Mouse (Mus musculus) cerebellum, postnatal 10 days (tissue): ENCODE data around the gene 2410015M20Rik.
A peak's percentile ranks its signal among the peaks of the same experiment; 100 is the strongest.
"Not testable (repeated sequence)": the region's sequence is repeated elsewhere in the genome, so short reads cannot be mapped to it uniquely, and the experiment has no call there.

Experiments used
- DNase-seq, 2 experiments: peaks; one replicate each; pipeline ENCODE4 v3.0.0; 2021; ENCODE audit warnings: mixed read lengths in 2 of 2

The 2410015M20Rik gene

GRCm38 (mm10) chr17:56613236-56613844, 3.8 kb upstream of the 2410015M20Rik start, which contains the start of gene Rpl36:
TSS of gene Rpl36 (plus strand) at chr17:56613416.
- peak; percentile 98 to 99 for DNase-seq

DNA sequence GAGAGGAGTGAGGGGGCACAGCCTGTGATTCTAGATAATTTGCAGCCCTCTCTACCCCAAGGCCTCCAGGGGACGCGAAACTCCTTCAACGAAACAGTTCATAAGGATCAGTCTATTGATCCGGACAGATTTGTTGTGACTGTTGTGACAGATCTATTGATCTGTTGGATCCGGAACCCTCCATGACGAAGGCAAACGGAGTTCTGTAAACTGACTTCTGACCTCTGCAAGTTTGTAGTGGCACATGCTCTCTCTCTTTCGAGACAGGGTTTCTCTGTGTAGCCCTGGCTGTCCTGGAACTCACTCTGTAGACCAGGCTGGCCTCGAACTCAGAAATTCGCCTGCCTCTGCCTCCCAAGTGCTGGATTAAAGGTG, 3.0 kb upstream of the 2410015M20Rik start:
- DNase-seq = not testable (repeated sequence)

DNA sequence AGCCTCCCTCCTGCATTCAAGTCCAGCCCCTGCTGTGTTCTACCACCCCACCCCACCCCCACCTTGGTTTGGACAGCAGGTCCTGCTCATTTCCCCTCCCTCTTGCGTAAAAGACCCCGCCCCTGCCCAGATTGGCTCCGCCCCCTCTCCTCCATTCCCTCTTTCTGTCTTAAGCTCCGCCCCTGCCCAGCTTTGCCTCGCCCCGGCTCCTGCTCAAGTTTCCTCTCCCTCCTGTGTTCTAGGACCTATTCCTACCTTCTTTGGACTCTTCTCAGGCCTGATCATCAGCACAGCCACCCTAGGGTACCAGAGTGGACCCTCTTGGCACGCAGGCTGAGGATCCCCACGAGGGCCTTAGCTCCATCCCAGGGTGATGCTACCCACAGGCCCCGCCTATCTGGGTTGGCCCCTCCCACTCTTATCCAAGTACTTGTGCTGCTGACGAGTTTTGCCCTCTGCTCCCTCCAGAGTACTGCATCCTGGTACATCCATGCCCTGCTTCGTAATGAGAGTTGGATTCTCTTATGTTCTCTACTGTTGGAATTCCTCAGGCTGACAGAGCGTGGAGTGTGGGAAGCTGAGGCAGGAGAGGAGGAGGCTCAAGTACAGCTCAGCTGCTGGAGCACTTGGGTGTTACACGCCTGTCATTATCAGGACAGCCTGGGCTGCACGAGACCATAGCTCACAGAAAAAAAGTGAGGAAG, 2.4 kb upstream of the 2410015M20Rik start:
- peak; percentile 62 for DNase-seq

DNA sequence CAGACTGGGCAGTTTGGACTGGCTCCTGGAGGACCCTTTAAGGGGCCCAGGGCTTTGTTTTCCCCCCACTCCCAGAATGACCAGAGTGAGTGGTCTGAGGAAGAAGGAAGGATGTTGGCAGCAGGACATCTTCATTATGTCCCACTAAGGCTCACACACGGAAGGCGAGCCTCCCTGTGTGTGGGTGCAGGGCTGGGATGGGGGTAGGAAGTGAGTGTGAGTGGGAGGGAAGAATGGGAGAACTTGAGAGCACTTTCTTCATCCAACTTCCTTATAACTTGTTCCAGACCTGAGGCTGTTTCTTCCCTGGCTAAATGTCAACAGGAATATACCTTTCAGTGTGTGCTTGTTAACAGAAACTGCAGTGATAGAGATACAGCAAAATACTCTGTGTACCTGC, 1.8 kb upstream of the 2410015M20Rik start:
- no peak for DNase-seq

GRCm38 (mm10) chr17:56608699-56609098, 872 bp downstream of the 2410015M20Rik start:
- peak; percentile 37 to 51 for DNase-seq

DNA sequence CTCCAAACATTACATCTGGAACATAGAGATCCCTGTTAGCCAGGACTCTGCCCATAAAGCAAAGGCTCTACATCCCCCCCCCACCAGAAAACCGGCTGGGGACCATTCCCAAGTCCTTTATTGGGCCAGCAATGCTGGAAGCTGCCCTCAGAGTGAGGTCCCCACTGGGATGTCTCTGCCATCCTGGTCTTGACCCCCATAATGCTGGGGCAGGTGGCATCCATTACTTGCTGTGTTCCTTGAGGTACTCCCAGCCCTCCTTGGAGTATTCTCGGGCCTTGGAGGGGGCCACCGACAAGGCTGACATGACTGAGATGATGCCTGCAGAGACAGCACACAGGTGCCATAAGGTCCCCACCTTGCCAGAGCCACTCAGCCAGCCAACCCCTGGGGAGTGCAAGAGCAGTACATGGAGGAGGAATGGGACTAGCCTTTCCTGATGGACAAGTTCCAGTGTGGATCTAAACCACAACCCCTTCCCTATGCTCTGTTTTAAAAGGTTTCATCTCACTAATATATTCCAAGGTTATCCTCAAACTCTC, 2.0 kb downstream of the 2410015M20Rik start:
- DNase-seq = peak in 1 of 2 experiments; percentile 37

DNA sequence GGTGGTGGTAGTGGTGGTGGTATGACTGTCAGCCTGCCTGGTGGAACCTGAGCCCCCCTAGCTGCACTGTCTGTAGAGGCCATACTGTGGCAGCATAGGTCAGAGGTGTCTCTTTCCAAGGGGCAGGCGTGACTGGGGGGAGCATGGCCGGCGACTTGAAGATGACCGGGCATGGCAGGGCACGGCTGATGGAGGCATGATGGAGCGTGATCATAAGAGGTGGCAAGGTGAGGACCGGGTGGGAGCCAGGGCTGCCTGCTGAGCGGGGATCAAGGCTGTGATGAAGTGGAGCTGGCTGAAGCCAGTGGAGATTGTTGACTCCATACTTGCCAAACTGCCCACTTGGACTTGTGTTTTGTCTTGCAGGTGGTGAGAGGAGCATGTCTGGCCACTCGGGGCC, 4.1 kb downstream of the 2410015M20Rik start:
- no peak for DNase-seq

DNA sequence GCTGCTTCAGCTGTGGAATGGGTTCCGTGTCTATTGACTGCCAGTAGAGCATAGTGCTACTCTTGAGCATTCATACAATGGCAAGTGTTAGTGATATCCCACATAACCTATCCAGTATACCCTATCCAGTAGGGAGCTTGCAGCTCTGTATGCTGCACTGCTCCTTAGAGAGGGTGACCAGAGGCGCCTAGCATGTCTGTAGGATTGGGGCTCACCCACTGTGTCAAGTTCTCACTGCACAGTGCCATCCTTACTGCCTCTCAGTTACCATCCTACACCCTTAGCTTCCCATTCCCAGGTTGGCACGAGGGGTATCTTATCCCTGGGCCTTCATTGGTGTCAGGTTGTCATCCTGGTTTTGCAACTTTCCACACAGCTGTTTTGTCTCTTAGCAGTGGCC, 5.1 kb downstream of the 2410015M20Rik start:
- no peak for DNase-seq

DNA sequence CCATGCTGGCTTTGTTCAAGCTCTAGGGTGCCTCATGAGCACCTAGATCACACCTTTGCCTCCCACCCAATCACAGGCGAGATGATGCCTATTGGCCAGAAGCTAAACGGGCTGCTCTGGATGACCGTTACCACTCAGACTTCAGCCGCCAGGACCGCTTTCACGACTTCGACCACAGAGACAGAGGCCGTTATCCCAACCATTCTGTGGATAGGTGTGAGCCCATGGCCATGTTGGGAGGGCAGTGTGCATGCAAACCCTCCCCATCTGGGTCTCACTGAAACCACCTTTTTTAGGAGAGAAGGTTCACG, 5.5 kb downstream of the 2410015M20Rik start:
- no peak for DNase-seq

GRCm38 (mm10) chr17:56603186-56604069, 6.1 kb downstream of the 2410015M20Rik start:
- peak; percentile 57 for DNase-seq

DNA sequence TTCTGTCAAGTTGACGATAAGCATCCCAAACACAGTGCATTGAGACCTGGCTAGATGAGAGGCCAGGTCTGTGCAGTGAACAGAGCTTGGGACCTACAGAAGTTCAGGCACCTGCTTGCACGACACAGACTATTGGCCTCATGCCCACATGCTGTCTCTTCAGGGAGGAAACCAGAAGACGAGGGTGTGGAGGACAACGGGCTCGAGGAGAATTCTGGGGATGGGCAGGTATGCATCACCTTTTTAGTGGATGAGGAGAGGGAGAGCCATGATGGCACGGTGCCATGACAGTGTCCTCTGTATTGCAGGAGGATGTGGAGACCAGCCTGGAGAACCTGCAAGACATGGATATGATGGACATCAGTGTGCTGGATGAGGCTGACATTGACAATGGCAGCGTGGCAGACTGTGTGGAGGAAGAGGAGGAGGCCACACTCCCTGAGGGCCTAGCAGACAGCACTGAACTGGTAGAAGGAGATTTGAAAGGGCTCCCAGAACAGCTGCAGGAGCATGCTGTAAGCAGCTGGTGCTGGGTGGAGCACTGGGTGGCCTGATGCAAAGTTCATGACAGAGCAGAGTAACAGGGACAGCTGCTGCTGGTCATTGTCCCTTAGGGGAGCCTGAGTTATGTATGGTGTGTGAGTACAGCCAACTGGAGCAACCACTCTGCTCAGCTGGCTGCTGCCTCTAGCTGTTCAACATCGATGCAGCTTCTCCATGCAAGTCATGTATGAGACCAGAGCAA, 15.9 kb downstream of the 2410015M20Rik start:
- peak; percentile 49 to 50 for DNase-seq

DNA sequence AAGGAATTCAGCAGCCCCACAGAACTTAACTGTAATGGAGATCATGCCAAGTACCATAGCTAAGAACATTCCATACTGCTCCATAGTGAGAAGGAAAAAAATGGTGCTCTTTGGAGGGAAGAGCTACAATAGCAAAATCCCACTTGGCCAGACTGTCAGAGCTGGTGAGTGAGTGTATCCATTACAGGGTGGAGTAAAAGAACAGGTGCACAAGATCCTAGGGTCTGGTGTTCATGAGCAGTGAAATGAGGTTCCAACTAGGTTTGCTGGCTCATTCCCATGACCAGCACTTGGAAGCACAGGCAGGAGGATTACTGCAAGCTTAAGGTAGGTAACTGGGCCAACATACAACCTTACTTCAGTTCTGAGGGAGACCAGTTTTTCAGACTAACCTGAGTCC, 17.0 kb downstream of the 2410015M20Rik start:
- DNase-seq = no peak

GRCm38 (mm10) chr17:56588921-56589320, 20.6 kb downstream of the 2410015M20Rik start:
- no peak for DNase-seq

DNA sequence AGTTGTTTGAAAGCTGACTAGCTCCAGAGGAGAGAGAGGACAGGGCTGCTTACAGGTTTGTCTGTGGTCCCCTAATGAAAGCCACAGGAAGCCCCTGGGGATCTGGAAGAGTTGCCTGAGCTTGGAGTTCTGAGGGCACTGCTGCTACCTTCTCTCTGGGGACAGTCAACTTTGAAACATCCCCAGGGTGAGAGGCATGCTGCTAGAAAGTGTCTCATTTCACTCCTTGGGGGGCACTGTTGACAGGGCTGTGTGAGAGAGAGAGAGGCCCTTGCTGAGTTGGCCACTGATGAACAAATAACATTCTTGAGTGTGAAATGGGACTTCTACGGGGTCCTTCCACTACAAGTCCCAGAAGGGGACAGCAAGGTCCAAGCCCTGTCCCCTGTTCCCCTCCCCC, 21.8 kb downstream of the 2410015M20Rik start:
- DNase-seq = no peak

DNA sequence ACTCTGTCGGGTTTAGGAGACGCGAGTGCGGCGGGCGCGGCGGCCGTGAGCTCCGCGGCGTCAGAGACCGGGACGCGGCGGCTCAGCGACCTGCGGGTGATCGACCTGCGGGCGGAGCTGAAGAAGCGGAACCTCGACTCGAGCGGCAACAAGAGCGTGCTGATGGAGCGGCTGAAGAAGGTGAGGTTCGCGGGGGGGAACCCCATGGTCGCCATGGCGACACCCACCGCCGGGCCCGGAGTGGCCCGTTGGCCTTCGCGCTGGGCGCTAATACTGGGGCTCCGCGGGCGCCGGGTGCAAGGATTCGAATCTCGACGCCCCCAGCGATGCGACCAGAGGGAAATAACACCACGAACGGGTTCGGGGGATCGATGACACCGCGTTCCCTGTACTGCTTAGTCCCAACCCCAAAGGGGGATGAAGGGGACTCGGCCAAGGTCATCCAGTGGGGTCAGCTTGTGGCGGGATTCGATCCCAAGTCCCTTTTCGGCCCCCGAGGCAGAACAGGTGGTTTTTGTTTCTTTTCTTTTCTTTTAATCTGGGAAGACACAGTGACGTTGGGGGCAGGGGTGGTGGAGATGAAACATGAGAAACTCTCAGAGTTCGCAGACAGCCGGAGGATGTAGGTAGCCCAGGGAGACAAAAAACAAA, 24.3 kb downstream of the 2410015M20Rik start:
- DNase-seq = peak; percentile 69 to 76

- peak; percentile 99 to 100 for DNase-seq
Observed at GRCm38 (mm10) chr17:56584257-56585130, 25.1 kb downstream of the 2410015M20Rik start, which contains the start of the genes Safb2 and Safb. TSS of gene Safb2 (minus strand) at chr17:56584585. TSS of gene Safb (plus strand) at chr17:56584825.

GRCm38 (mm10) chr17:56583611-56584256, 25.8 kb downstream of the 2410015M20Rik start:
- no peak for DNase-seq

GRCm38 (mm10) chr17:56583071-56583470, 26.5 kb downstream of the 2410015M20Rik start:
- DNase-seq = no peak

GRCm38 (mm10) chr17:56572939-56573338, 36.6 kb downstream of the 2410015M20Rik start:
- DNase-seq = no peak

- DNase-seq = peak; percentile 53 to 55
Observed at GRCm38 (mm10) chr17:56572154-56572553, 37.4 kb downstream of the 2410015M20Rik start.
